Mouse (Mus musculus) testis, adult 2 months (tissue): Measurements from ENCODE around the gene Crnkl1.

ENCODE experiments used
- CTCF ChIP-seq: fragments of 200-500 bp; IDR thresholded peaks from 2 replicates; pipeline ENCODE4 v1.5.1; 2012; ENCODE audit warnings: low read depth, mild to moderate bottlenecking, inconsistent platforms, low read length, moderate library complexity; ENCODE audit not compliant: control insufficient read depth, insufficient read depth, insufficient replicate concordance
- POLR2A ChIP-seq: fragments of 200-500 bp; IDR thresholded peaks from 2 replicates; pipeline ENCODE4 v1.6.1; 2012; ENCODE audit warnings: low read depth, mild to moderate bottlenecking, inconsistent platforms, low read length, moderate library complexity; ENCODE audit not compliant: control insufficient read depth

GRCm38 (mm10) chr2:145982317-145983045 lies 47.7 kb upstream of the Crnkl1 start:
- TF ChIP-seq CTCF, result no peak
- no peak for TF ChIP-seq POLR2A
